Mouse (Mus musculus) adrenal gland, adult 18-20 months (tissue): Measurements from ENCODE around the gene Dgkg. TPM values are rescaled to one million over a fixed set of nuclear protein-coding genes. Genes with fewer than 3 reads are reported as not detected.

Source experiments
- DNase-seq, 2 experiments: peaks; one replicate each; pipeline ENCODE4 v3.0.0; 2021 to 2022; ENCODE audit warnings: low spot score in 2 of 2
- total RNA-seq, 2 experiments: library from RNA; stranded (reverse); gene quantifications; 1 replicate in 1 of 2; 2 replicates in 1 of 2; pipeline ENCODE4 v1.2.3; 2021

Dgkg gene
- total RNA-seq, 2 experiments from 2014 or later, result 2.4 to 3.1 TPM

- no peak for DNase-seq
Measured at GRCm38 (mm10) chr16:22501855-22502254, 155.2 kb downstream of the Dgkg start.

- no peak for DNase-seq
Measured at GRCm38 (mm10) chr16:22500561-22500960, 156.5 kb downstream of the Dgkg start.

- DNase-seq, result peak in 1 of 2 experiments; percentile 12
Measured at GRCm38 (mm10) chr16:22499951-22500350, 157.1 kb downstream of the Dgkg start.

GRCm38 (mm10) chr16:22499447-22499846, 157.6 kb downstream of the Dgkg start:
- DNase-seq, result no peak

- no peak for DNase-seq
Measured at GRCm38 (mm10) chr16:22497976-22498375, 159.0 kb downstream of the Dgkg start.

GRCm38 (mm10) chr16:22495259-22495658, 161.8 kb downstream of the Dgkg start:
- no peak for DNase-seq

- no peak for DNase-seq
Measured at GRCm38 (mm10) chr16:22494815-22495214, 162.2 kb downstream of the Dgkg start.

- DNase-seq, result no peak
Measured at GRCm38 (mm10) chr16:22493396-22493795, 163.6 kb downstream of the Dgkg start.

GRCm38 (mm10) chr16:22491446-22492166, 165.4 kb downstream of the Dgkg start:
- DNase-seq, result no peak

GRCm38 (mm10) chr16:22483900-22484299, 173.1 kb downstream of the Dgkg start:
- no peak for DNase-seq

GRCm38 (mm10) chr16:22479322-22479721, 177.7 kb downstream of the Dgkg start:
- no peak for DNase-seq

- no peak for DNase-seq
Measured at GRCm38 (mm10) chr16:22471728-22472127, 185.3 kb downstream of the Dgkg start.

- no peak for DNase-seq
Measured at GRCm38 (mm10) chr16:22469385-22469784, 187.6 kb downstream of the Dgkg start.

GRCm38 (mm10) chr16:22467111-22467510, 189.9 kb downstream of the Dgkg start:
- no peak for DNase-seq

GRCm38 (mm10) chr16:22466381-22466780, 190.6 kb downstream of the Dgkg start:
- no peak for DNase-seq

GRCm38 (mm10) chr16:22462220-22462619, 194.8 kb downstream of the Dgkg start:
- no peak for DNase-seq

- DNase-seq, result no peak
Measured at GRCm38 (mm10) chr16:22461728-22462127, 195.3 kb downstream of the Dgkg start.

- DNase-seq, result no peak
Measured at GRCm38 (mm10) chr16:22460960-22461359, 196.1 kb downstream of the Dgkg start.

- DNase-seq, result no peak
Measured at GRCm38 (mm10) chr16:22452082-22452481, 204.9 kb downstream of the Dgkg start.

- no peak for DNase-seq
Measured at GRCm38 (mm10) chr16:22448093-22448492, 208.9 kb downstream of the Dgkg start.

GRCm38 (mm10) chr16:22444786-22445185, 212.2 kb downstream of the Dgkg start:
- DNase-seq, result no peak

GRCm38 (mm10) chr16:22442202-22442601, 214.8 kb downstream of the Dgkg start:
- DNase-seq, result no peak

- DNase-seq, result no peak
Measured at GRCm38 (mm10) chr16:22441317-22441716, 215.7 kb downstream of the Dgkg start.
